In the genomic region with DNA sequence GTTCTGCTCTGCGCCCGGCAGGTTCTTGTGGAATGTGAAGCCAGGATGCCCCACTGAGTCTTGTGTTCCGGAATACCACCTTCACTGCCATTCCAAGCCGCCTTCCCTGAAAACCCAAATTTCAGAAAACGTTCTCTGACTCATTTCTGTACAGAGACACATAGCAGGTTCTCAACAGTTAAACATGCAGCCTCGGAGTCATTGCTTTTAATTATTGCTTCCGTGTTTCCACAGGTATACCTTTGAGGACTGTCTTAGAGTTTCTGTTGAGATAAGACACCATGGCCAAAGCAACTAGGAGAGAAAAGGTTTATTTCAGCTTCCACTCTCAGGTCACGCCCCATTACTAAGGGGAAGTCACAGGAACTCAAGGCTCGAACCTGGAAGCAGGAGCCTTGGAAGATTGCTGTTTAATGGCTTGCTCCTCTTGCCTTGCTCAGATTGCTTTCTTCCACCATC, we compare ENCODE assay signal across 8 mouse cellular contexts. TPM values are rescaled to one million over a fixed set of nuclear protein-coding genes. Genes with fewer than 3 reads are reported as not detected.
DNase-seq lines count a peak whose midpoint lies in the region; ATAC-seq and TF ChIP-seq lines count a peak whose summit lies in the region.

No protein-coding gene starts in this region.

- no peaks in the 10 kb centered on the region for H3K36me3 ChIP-seq in liver, adult 2 months (ENCODE audit: control insufficient read depth, insufficient read depth, low read length)
- H3K36me3 ChIP-seq in embryonic facial prominence, embryonic 11.5 days (replicated peaks; ENCODE audit: control insufficient read depth, insufficient read depth, low read depth, low read length): no peaks in the 10 kb centered on the region
- no peaks in the 10 kb centered on the region for H3K36me3 ChIP-seq in neural tube, embryonic 14.5 days (ENCODE audit: control insufficient read depth, insufficient read depth, low read length)

- peak overlapping the region; percentile 61; the same call in 1 of the 2 replicates for H3K27ac ChIP-seq in liver, adult 2 months (replicated peaks; ENCODE audit: insufficient read depth, low read depth, low read length)
- H3K27ac ChIP-seq in embryonic facial prominence, embryonic 11.5 days (replicated peaks; ENCODE audit: low read depth, low read length): no peak overlapping the region
- H3K27ac ChIP-seq in neural tube, embryonic 14.5 days (ENCODE audit: low read depth, low read length): peak overlapping the region; percentile 70

- H3K27me3 ChIP-seq in liver, adult 2 months (ENCODE audit: control insufficient read depth, insufficient read depth, low read length): no peaks in the 10 kb centered on the region
- no peaks in the 10 kb centered on the region for H3K27me3 ChIP-seq in embryonic facial prominence, embryonic 11.5 days (ENCODE audit: control insufficient read depth, insufficient read depth, low read length)
- H3K27me3 ChIP-seq in neural tube, embryonic 14.5 days (ENCODE audit: control insufficient read depth, insufficient read depth, low read length): no peaks in the 10 kb centered on the region

- 20% methylated on average over 9 of the region's 9 CpGs for WGBS in liver, adult 2 months
- WGBS in embryonic facial prominence, embryonic 11.5 days: 18% methylated on average over 9 of the region's 9 CpGs
- 4% methylated on average over 9 of the region's 9 CpGs for WGBS in large intestine, adult 2 months
- WGBS in neural tube, embryonic 14.5 days: 20% methylated on average over 9 of the region's 9 CpGs

- no peaks in the 10 kb centered on the region; the same call in 1 of the 2 replicates for H3K79me2 ChIP-seq in liver, adult 2 months (ENCODE audit: control insufficient read depth, insufficient read depth, low read length)

- TF ChIP-seq CTCF in liver, adult 2 months (IDR thresholded peaks at IDR 0.05; ENCODE audit: low read depth, low read length): no peak

- no peak for DNase-seq in liver, adult 2 months (ENCODE audit: extremely low read depth, low read depth, low spot score)
- DNase-seq in liver: no peak
- DNase-seq in embryonic facial prominence, embryonic 11.5 days (ENCODE audit: low spot score): no peak
- peak; percentile 2 for DNase-seq in large intestine, adult 2 months (ENCODE audit: low read depth, low spot score)
- no peak for DNase-seq in layer of hippocampus, postnatal 36 days

- no peaks in the 10 kb centered on the region for H3K9me3 ChIP-seq in embryonic facial prominence, embryonic 11.5 days (replicated peaks; ENCODE audit: control insufficient read depth, low read length)
- H3K9me3 ChIP-seq in neural tube, embryonic 14.5 days (ENCODE audit: control insufficient read depth, low read length): no peaks in the 10 kb centered on the region

- H3K4me1 ChIP-seq in liver, adult 2 months (ENCODE audit: control insufficient read depth, insufficient read depth, low read length): 0 out of 2 replicates have a peak, but pooled peaks cover 3% of the 10 kb centered on the region
- no peaks in the 10 kb centered on the region for H3K4me1 ChIP-seq in embryonic facial prominence, embryonic 11.5 days (ENCODE audit: control insufficient read depth, insufficient read depth, low read length)
- peaks cover 12% of the 10 kb centered on the region for H3K4me1 ChIP-seq in neural tube, embryonic 14.5 days (ENCODE audit: control insufficient read depth, insufficient read depth, low read length)

- peak overlapping the region; percentile 66 for H3K4me3 ChIP-seq in liver, adult 2 months (ENCODE audit: insufficient read depth, low read depth, low read length)
- peak overlapping the region; percentile 72 for H3K4me3 ChIP-seq in embryonic facial prominence, embryonic 11.5 days (ENCODE audit: low read depth, low read length)
- peak overlapping the region; percentile 57 for H3K4me3 ChIP-seq in neural tube, embryonic 14.5 days (ENCODE audit: low read depth, low read length)

- ATAC-seq in embryonic facial prominence, embryonic 11.5 days (replicated peaks; ENCODE audit: insufficient number of reproducible peaks, low FRiP score, low TSS enrichment, low read depth): no peak
- 0 out of 2 replicates have a peak, but pooled peaks have one; percentile 9 for ATAC-seq in neural tube, embryonic 14.5 days (ENCODE audit: low read depth)
- ATAC-seq in cerebellum, adult (ENCODE audit: insufficient number of reproducible peaks, low FRiP score, low TSS enrichment): no peak
- ATAC-seq in activated CD4-positive, CD25-positive, alpha-beta regulatory T cell, adult 4 months: no peak

- TF ChIP-seq POLR2A in liver, adult 2 months (IDR thresholded peaks at IDR 0.05; ENCODE audit: extremely low read depth, insufficient read depth, low read length): no peak

- H3K9ac ChIP-seq in liver, adult 2 months (ENCODE audit: low read depth, low read length): peak overlapping the region; percentile 83
- H3K9ac ChIP-seq in embryonic facial prominence, embryonic 11.5 days (replicated peaks; ENCODE audit: low read length): peak overlapping the region; percentile 81
- peak overlapping the region; percentile 62 for H3K9ac ChIP-seq in neural tube, embryonic 14.5 days (replicated peaks; ENCODE audit: low read depth, low read length)

- peak overlapping the region; percentile 49 for H3K4me2 ChIP-seq in embryonic facial prominence, embryonic 11.5 days (ENCODE audit: low read depth, low read length)
- peak overlapping the region; percentile 86 for H3K4me2 ChIP-seq in neural tube, embryonic 14.5 days (ENCODE audit: low read depth, low read length)

RNA-seq across cellular contexts. Expression of gene Ccdc43, which starts 0.5 kb away (rescaled TPM):
- total RNA-seq in liver, adult 2 months (2014; rRNA removed): 11.5 and 11.8 TPM in 2 replicates
- polyA plus RNA-seq in liver, adult 2 months (2012; rRNA removed): 5.7 and 6.2 TPM in 2 replicates
- 64.6 and 71.1 TPM in 2 replicates for polyA plus RNA-seq in embryonic facial prominence, embryonic 11.5 days (2014; fragmentation: Nextera tagmentation; extraction: Ambion mirVana)
- polyA plus RNA-seq in large intestine, adult 2 months (2012; rRNA removed): 4.3 and 5.3 TPM in 2 replicates
- polyA plus RNA-seq in neural tube, embryonic 14.5 days (2014; fragmentation: Nextera tagmentation; extraction: Ambion mirVana): 35.5 and 37.4 TPM in 2 replicates
- 10 to 100 TPM; 36.4 to 39.7 TPM for total RNA-seq in layer of hippocampus, postnatal 36 days (2021)
- 10 to 100 TPM; 36.5 to 37.9 TPM for polyA plus RNA-seq in activated CD4-positive, CD25-positive, alpha-beta regulatory T cell, adult 4 months (2017; shearing (Covaris generic))

RNA-seq across cellular contexts. Expression of gene Meioc, which starts 34.5 kb away (rescaled TPM):
- not detected in 2 replicates for total RNA-seq in liver, adult 2 months (2014; rRNA removed)
- not detected in 2 replicates for polyA plus RNA-seq in liver, adult 2 months (2012; rRNA removed)
- polyA plus RNA-seq in embryonic facial prominence, embryonic 11.5 days (2014; fragmentation: Nextera tagmentation; extraction: Ambion mirVana): 1.0 and 1.3 TPM in 2 replicates
- not detected in 2 replicates for polyA plus RNA-seq in large intestine, adult 2 months (2012; rRNA removed)
- polyA plus RNA-seq in neural tube, embryonic 14.5 days (2014; fragmentation: Nextera tagmentation; extraction: Ambion mirVana): 0.11 and 0.12 TPM in 2 replicates
- total RNA-seq in layer of hippocampus, postnatal 36 days (2021): not detected
- polyA plus RNA-seq in activated CD4-positive, CD25-positive, alpha-beta regulatory T cell, adult 4 months (2017; shearing (Covaris generic)): not detected
